Mouse (Mus musculus) stomach, postnatal 0 days (tissue): ENCODE measurements at regions not wholly inside any gene's neighbourhood (a gene's known extent, or its start where the extent isn't known, plus 50 kb on each side); places are given as distances from the start of the nearest gene placed in this dataset.
A peak's percentile ranks its signal among the peaks of the same experiment; 100 is the strongest.

ENCODE experiments used
- ATAC-seq: fragments of 200-750 bp; cut with Nextera tagmentation; 2 replicates; pipeline ENCODE4 v1.8.0; 2017; ENCODE audit not compliant: low FRiP score, low TSS enrichment
- DNase-seq: peaks from one replicate; pipeline ENCODE4 v3.0.0-alpha.2; 2016; ENCODE audit warnings: low spot score
- H3K27ac ChIP-seq: fragments of 300-500 bp; sonication (generic); replicated peaks from 2 replicates; pipeline ENCODE4 v1.5.1; 2014; ENCODE audit warnings: mild to moderate bottlenecking, control low read depth
- H3K27me3 ChIP-seq: fragments of 300-500 bp; sonication (generic); 2 replicates; pipeline ENCODE4 v1.6.1; 2014; ENCODE audit warnings: low read length; ENCODE audit not compliant: control insufficient read depth, insufficient read depth
- H3K36me3 ChIP-seq: fragments of 300-500 bp; sonication (generic); 2 replicates; pipeline ENCODE4 v1.6.1; 2014; ENCODE audit warnings: low read length, mixed read lengths; ENCODE audit not compliant: control insufficient read depth, insufficient read depth
- H3K4me1 ChIP-seq: fragments of 300-500 bp; sonication (generic); replicated peaks from 2 replicates; pipeline ENCODE4 v1.6.1; 2014; ENCODE audit warnings: antibody characterized with exemption; ENCODE audit not compliant: control insufficient read depth, insufficient read depth
- H3K4me2 ChIP-seq: fragments of 300-500 bp; sonication (generic); replicated peaks from 2 replicates; pipeline ENCODE4 v1.6.1; 2014; ENCODE audit warnings: low read depth, mild to moderate bottlenecking, control low read depth, moderate library complexity
- H3K4me3 ChIP-seq: fragments of 300-500 bp; sonication (generic); 2 replicates; pipeline ENCODE4 v1.5.1; 2014; ENCODE audit warnings: low read depth, low read length, control low read depth
- H3K9ac ChIP-seq: fragments of 300-500 bp; sonication (generic); 2 replicates; pipeline ENCODE4 v1.6.1; 2014; ENCODE audit warnings: mild to moderate bottlenecking, low read length, control low read depth, mixed read lengths
- H3K9me3 ChIP-seq: fragments of 300-500 bp; sonication (generic); 2 replicates; pipeline ENCODE4 v1.6.1; 2016; ENCODE audit warnings: low read length; ENCODE audit not compliant: control insufficient read depth
- CTCF ChIP-seq: IDR thresholded peaks from 2 replicates; pipeline ENCODE4 v1.5.1; 2016; ENCODE audit warnings: antibody characterized with exemption, low read depth, mild to moderate bottlenecking, moderate library complexity
- EP300 ChIP-seq: optimal IDR thresholded peaks from 2 replicates; pipeline ENCODE3; 2016; ENCODE audit warnings: antibody characterized with exemption
- WGBS: fragments of 180-500 bp; shearing (Covaris S2); extraction: QIAGEN DNeasy Blood & Tissue Kit; methylation state at CpG from one replicate; pipeline ENCODE4 v1.1.7; 2014; 5-methylcytosine and 5-hydroxymethylcytosine counted together

- no peak overlapping the region for H3K4me2 ChIP-seq
- no peak for TF ChIP-seq CTCF
- no peak for TF ChIP-seq EP300
- WGBS = 84% methylated on average over 4 of the region's 4 CpGs
- no peaks in the 10 kb centered on the region for H3K4me1 ChIP-seq
- no peaks in the 10 kb centered on the region for H3K27me3 ChIP-seq
- H3K27ac ChIP-seq = no peak overlapping the region
- H3K9ac ChIP-seq = no peak overlapping the region
- no peak overlapping the region for H3K4me3 ChIP-seq
- DNase-seq (no peak), ATAC-seq (no peak)
- no peaks in the 10 kb centered on the region for H3K36me3 ChIP-seq
- H3K9me3 ChIP-seq = no peaks in the 10 kb centered on the region
These were observed 81.8 kb downstream of the Edn1 start for GRCm38 (mm10) chr13:42383099-42383498.

DNA sequence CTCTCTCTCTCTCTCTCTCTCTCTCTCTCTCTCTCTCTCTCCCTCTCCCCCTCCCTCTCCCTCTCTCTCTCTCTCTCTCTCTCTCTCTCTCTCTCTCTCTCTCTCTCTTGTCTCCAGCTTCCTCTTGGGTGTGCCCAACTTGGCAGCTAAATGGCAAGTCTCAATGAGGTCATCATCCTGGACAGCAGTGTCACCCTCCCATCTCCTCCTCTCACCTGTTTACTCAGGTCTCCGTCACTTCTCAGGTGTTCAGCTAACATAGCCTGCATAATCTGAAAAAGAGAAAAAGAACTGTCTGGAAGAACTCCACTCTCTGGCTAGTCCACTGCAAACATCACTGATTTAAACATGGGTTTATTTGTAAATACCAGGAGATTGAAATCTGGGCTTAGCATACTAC, 89.1 kb downstream of the Edn1 start:
- no peak overlapping the region for H3K9ac ChIP-seq
- no peak overlapping the region for H3K27ac ChIP-seq
- no peaks in the 10 kb centered on the region for H3K27me3 ChIP-seq
- WGBS = 62% methylated on average over 1 of the region's 1 CpGs
- no peak overlapping the region for H3K4me3 ChIP-seq
- no peaks in the 10 kb centered on the region for H3K9me3 ChIP-seq
- no peaks in the 10 kb centered on the region for H3K4me1 ChIP-seq
- peak; percentile 61; the same call in 1 of the 2 replicates for ATAC-seq
- no peak overlapping the region for H3K4me2 ChIP-seq
- TF ChIP-seq EP300 (no peak), CTCF (no peak)
- no peak for DNase-seq
- H3K36me3 ChIP-seq = no peaks in the 10 kb centered on the region

GRCm38 (mm10) chr13:42391330-42392005, 90.2 kb downstream of the Edn1 start:
- Histone ChIP-seq H3K9ac (no peak overlapping the region), H3K4me3 (no peak overlapping the region), H3K27ac (no peak overlapping the region), H3K4me2 (no peak overlapping the region), H3K36me3 (no peaks in the 10 kb centered on the region), H3K27me3 (no peaks in the 10 kb centered on the region), H3K4me1 (no peaks in the 10 kb centered on the region), H3K9me3 (no peaks in the 10 kb centered on the region)
- TF ChIP-seq CTCF = no peak
- no peak for TF ChIP-seq EP300
- ATAC-seq (peak; percentile 72; the same call in 1 of the 2 replicates), DNase-seq (no peak)
- WGBS = 51% methylated on average over 9 of the region's 9 CpGs

DNA sequence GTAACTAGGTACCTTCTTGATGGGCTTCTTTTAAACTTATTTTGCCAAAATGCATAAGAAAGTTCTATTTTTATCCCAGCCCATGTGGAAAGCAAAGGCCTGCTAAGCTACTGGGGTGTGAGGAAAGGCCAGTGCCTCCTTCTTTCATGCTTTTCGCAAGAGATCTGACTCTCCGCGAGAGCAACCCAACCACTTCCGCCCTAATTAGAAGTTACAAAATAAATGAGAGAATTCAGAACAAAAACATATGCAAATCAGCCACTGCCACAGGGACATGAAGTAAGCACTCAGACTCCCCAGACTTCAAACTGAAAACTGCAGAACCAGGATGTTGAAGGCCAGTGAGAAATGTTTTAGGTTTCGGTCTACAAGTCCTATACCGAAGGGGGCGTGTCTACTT, 91.4 kb downstream of the Edn1 start:
- Histone ChIP-seq H3K27ac (no peak overlapping the region), H3K4me3 (no peak overlapping the region), H3K4me2 (no peak overlapping the region), H3K36me3 (no peaks in the 10 kb centered on the region), H3K9me3 (no peaks in the 10 kb centered on the region), H3K27me3 (no peaks in the 10 kb centered on the region), H3K4me1 (no peaks in the 10 kb centered on the region), H3K9ac (no peak overlapping the region)
- 93% methylated on average over 7 of the region's 7 CpGs for WGBS
- no peak for TF ChIP-seq EP300
- TF ChIP-seq CTCF = no peak
- ATAC-seq = no peak
- no peak for DNase-seq

GRCm38 (mm10) chr13:42394572-42394971, 93.3 kb downstream of the Edn1 start:
- no peaks in the 10 kb centered on the region for H3K9me3 ChIP-seq
- DNase-seq (peak; percentile 30), ATAC-seq (0 out of 2 replicates have a peak, but pooled peaks have one; percentile 53)
- no peaks in the 10 kb centered on the region for H3K4me1 ChIP-seq
- no peak overlapping the region for H3K27ac ChIP-seq
- H3K9ac ChIP-seq = no peak overlapping the region
- no peaks in the 10 kb centered on the region for H3K27me3 ChIP-seq
- WGBS = 60% methylated on average over 2 of the region's 2 CpGs
- no peak for TF ChIP-seq EP300
- no peak for TF ChIP-seq CTCF
- H3K4me3 ChIP-seq = no peak overlapping the region
- H3K4me2 ChIP-seq = no peak overlapping the region
- H3K36me3 ChIP-seq = no peaks in the 10 kb centered on the region

GRCm38 (mm10) chr13:42401513-42401912, 100.2 kb downstream of the Edn1 start:
- no peaks in the 10 kb centered on the region for H3K27me3 ChIP-seq
- no peak overlapping the region for H3K27ac ChIP-seq
- H3K4me3 ChIP-seq = no peak overlapping the region
- DNase-seq (no peak), ATAC-seq (no peak)
- H3K9me3 ChIP-seq = no peaks in the 10 kb centered on the region
- no peaks in the 10 kb centered on the region for H3K4me1 ChIP-seq
- WGBS = 57% methylated on average over 2 of the region's 2 CpGs
- H3K4me2 ChIP-seq = no peak overlapping the region
- H3K36me3 ChIP-seq = no peaks in the 10 kb centered on the region
- no peak for TF ChIP-seq EP300
- H3K9ac ChIP-seq = no peak overlapping the region
